Mouse (Mus musculus) heart, embryonic 10.5 days (tissue): Measurements from ENCODE around the gene Srsf2. TPM values are rescaled to one million over a fixed set of nuclear protein-coding genes. Genes with fewer than 3 reads are reported as not detected.

Source experiments
- DNase-seq: peaks from one replicate; pipeline ENCODE4 v3.0.0-alpha.2; 2017; ENCODE audit warnings: low spot score
- H3K27ac ChIP-seq: fragments of 300-500 bp; sonication (generic); 2 replicates; pipeline ENCODE4 v1.5.1; 2016; ENCODE audit warnings: mild to moderate bottlenecking
- H3K27me3 ChIP-seq: fragments of 300-500 bp; sonication (generic); 2 replicates; pipeline ENCODE4 v1.6.1; 2016; ENCODE audit warnings: mild to moderate bottlenecking; ENCODE audit not compliant: poor library complexity, insufficient read depth, severe bottlenecking
- H3K36me3 ChIP-seq: fragments of 300-500 bp; sonication (generic); 2 replicates; pipeline ENCODE4 v1.6.1; 2016; ENCODE audit warnings: mild to moderate bottlenecking, moderate library complexity
- H3K4me1 ChIP-seq: fragments of 300-500 bp; sonication (generic); 2 replicates; pipeline ENCODE4 v1.6.1; 2016; ENCODE audit warnings: mild to moderate bottlenecking
- H3K4me3 ChIP-seq: fragments of 300-500 bp; sonication (generic); 2 replicates; pipeline ENCODE4 v1.5.1; 2016; ENCODE audit warnings: mild to moderate bottlenecking, moderate library complexity
- H3K9me3 ChIP-seq: fragments of 300-500 bp; sonication (generic); 2 replicates; pipeline ENCODE4 v1.6.1; 2016; ENCODE audit warnings: mild to moderate bottlenecking, moderate library complexity
- WGBS: fragments of 180-500 bp; shearing (Covaris S2); methylation state at CpG from one replicate; pipeline ENCODE4 v1.1.7; 2016; 5-methylcytosine and 5-hydroxymethylcytosine counted together
- polyA plus RNA-seq: library from polyadenylated mRNA; unstranded; fragments of >200 nt; fragmentation: Nextera tagmentation; extraction: Ambion mirVana; gene quantifications from 2 replicates; pipeline ENCODE4 v1.2.1, GENCODE M21; 2016

Srsf2 gene
- polyA plus RNA-seq, 1 experiment from 2014 or later: 728 TPM

DNA sequence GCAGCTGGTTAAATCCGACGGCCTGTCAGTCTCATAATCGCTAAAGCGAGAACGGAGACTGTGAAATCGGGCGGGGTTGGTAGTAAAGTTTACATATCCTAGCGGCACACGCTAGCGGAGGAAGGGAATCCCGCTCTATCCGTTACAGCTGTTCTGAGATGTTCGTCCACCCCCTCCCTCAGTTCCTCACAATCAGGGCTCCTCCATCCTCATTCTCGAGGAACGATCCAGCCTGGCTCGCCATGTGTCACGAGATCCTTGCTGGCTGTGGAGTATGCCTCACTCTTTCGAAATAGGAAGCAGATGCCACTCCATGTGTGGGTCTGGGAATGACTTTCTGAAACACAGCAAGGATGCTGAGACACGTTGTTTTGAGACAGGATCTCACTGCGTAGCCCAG, 21.1 kb upstream of the Srsf2 start:
- Histone ChIP-seq H3K4me1 (peaks cover 7% of the 10 kb centered on the region; the same call in 1 of the 2 replicates), H3K9me3 (no peaks in the 10 kb centered on the region), H3K4me3 (no peak overlapping the region), H3K36me3 (peaks cover 46% of the 10 kb centered on the region), H3K27me3 (no peaks in the 10 kb centered on the region), H3K27ac (no peak overlapping the region)
- 91% methylated on average over 20 of the region's 20 CpGs for WGBS
- no peak for DNase-seq

DNA sequence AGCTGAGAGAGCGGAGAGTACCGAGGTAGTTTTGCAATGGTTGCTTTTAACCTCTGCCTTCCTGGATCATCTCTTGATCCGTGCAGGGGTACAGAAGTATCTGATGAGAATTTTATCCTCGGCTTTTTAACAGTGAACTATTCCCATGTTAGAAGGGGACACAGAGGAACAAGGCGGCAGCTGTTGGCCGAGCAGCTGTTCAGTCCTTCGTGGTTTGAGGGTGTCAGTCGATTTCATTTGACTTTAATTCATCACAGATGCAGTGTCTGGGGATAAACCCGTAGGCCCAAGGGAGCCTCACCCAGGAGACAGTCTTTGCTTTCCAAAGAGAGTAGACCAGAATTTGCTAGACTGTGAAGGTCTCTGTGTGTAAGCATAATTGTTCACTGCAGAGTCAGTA, 18.6 kb upstream of the Srsf2 start:
- H3K9me3 ChIP-seq: no peaks in the 10 kb centered on the region
- no peak for DNase-seq
- H3K4me3 ChIP-seq: no peak overlapping the region
- no peak overlapping the region for H3K27ac ChIP-seq
- 92% methylated on average over 9 of the region's 9 CpGs for WGBS
- peaks cover 11% of the 10 kb centered on the region; the same call in 1 of the 2 replicates for H3K4me1 ChIP-seq
- no peaks in the 10 kb centered on the region for H3K27me3 ChIP-seq
- peaks cover 61% of the 10 kb centered on the region for H3K36me3 ChIP-seq

DNA sequence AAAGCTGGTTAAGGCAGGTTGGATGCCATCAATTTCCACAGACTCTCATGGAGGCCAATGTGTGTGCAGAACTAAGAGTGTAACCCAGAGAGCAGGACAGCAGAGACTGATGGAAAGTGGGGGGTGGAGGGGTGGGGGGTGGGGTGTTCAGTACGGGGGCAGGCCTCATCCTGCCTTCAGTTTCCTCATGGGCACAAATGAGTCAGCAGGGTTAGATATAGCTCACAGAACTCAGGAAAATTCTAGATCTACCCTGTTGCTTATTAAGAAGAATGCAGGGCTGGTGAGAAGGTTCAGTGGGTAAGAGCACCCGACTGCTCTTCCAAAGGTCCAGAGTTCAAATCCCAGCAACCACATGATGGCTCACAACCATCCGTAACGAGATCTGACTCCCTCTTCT, 16.7 kb upstream of the Srsf2 start:
- Histone ChIP-seq H3K36me3 (peaks cover 70% of the 10 kb centered on the region), H3K4me1 (peaks cover 28% of the 10 kb centered on the region)

DNA sequence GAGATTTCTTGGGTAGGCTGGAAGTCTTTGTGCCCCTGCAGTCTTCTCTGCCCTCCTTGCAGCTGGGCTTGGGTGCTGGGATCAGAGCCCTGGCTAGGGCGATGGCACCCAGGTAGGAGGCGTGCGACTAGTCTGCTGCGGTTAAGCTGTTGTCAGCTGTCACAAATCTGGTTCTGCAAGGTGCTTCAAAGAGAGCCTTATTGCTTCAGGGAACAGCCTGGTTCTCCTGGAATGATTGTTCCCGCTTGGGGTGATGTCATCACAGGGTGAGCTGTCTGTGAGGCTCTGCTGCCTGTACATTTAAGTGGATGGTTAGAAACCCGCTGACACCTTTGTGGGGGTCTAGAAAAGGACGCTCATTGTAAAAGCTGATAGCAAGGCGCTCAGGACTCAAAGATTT, 16.3 kb upstream of the Srsf2 start:
- H3K9me3 ChIP-seq: no peaks in the 10 kb centered on the region
- WGBS: 75% methylated on average over 8 of the region's 8 CpGs
- no peak overlapping the region for H3K4me3 ChIP-seq
- no peak overlapping the region for H3K27ac ChIP-seq
- H3K36me3 ChIP-seq: peaks cover 68% of the 10 kb centered on the region
- no peak for DNase-seq
- H3K4me1 ChIP-seq: peaks cover 32% of the 10 kb centered on the region
- no peaks in the 10 kb centered on the region for H3K27me3 ChIP-seq

More for the DNA sequence above, 16.7 kb upstream of the Srsf2 start:
- WGBS: 76% methylated on average over 4 of the region's 4 CpGs
- Histone ChIP-seq H3K9me3 (no peaks in the 10 kb centered on the region), H3K27me3 (no peaks in the 10 kb centered on the region), H3K4me3 (no peak overlapping the region), H3K27ac (no peak overlapping the region)
- DNase-seq: no peak

DNA sequence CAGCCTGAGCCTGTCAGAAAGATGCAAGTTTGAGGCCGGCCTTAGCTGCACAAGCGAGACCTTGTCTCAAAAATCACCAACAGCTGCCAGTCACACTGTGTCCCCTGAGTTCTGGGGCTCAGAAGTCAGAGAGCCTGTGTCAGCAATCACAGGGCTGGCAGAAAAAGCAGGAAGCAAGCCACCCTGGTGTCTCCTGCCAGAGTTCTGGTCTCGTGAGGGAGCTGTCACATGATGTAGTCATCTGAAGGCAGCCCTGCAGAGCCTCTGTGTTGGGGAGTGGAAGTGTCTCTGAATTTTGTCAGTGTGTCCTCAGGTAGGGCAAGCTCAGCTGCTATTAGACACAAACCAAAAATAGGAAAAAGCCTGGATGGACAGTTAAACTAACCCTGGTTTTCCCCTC, 15.2 kb upstream of the Srsf2 start:
- no peak overlapping the region for H3K4me3 ChIP-seq
- peaks cover 41% of the 10 kb centered on the region for H3K4me1 ChIP-seq
- H3K9me3 ChIP-seq: no peaks in the 10 kb centered on the region
- no peaks in the 10 kb centered on the region for H3K27me3 ChIP-seq
- H3K36me3 ChIP-seq: peaks cover 67% of the 10 kb centered on the region
- no peak for DNase-seq
- 63% methylated on average over 3 of the region's 3 CpGs for WGBS
- H3K27ac ChIP-seq: peak overlapping the region; percentile 42; the same call in 1 of the 2 replicates

DNA sequence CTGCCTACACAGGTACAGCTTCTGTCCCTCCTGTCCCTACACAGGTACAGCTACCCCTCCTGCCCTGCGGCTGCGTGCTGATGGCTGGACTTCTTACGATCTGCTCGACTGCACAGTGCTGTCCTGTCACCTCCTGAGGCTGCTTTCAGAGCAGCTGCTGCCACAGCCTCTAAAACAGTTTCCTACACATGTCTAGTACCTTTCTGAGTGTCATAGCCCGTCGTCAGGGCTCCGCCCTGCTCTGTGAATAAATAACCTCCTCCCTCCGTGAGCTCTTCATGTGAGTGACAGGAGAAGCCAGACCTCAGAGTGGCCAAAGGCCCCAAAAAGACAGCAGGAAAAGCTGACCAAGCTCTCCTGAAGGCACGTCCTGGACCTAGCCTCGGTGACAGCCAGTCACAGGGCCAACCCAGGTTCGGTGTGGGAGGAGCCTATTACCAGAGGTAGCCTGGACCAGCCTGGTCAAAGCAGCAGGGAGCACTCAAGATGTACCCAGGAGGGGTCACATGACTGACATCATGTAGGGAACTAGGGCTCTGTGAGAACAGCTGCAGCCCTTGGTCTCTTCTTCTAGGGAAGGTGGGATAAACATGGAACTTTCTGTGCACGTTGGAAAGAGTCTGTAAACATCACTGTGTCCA, 13.2 kb upstream of the Srsf2 start:
- H3K36me3 ChIP-seq: peaks cover 68% of the 10 kb centered on the region
- WGBS: 75% methylated on average over 12 of the region's 12 CpGs
- DNase-seq: no peak

DNA sequence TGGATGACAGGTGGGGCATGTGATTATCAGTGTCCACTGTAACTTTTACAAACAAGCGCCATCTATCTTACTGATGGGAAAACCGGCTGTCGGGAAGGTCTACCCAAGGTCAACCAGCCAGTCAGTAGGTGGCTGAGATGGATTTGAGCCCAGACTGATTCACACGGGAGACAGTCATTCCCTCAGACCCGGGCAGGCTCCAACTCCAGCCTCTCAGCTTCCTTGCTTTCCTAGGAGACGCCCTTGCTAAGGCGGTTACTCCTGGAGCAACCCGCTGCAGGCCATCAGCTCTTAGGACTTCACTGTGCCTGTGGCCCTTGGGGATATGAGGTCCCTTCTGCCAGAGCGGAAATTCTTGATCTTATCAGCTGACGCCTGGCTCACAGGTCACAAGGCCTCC, 11.6 kb upstream of the Srsf2 start:
- H3K9me3 ChIP-seq: no peaks in the 10 kb centered on the region

More for the DNA sequence above, 13.2 kb upstream of the Srsf2 start:
- no peaks in the 10 kb centered on the region for H3K9me3 ChIP-seq
- no peaks in the 10 kb centered on the region for H3K27me3 ChIP-seq
- peaks cover 41% of the 10 kb centered on the region for H3K4me1 ChIP-seq
- no peak overlapping the region for H3K4me3 ChIP-seq
- H3K27ac ChIP-seq: no peak overlapping the region

DNA sequence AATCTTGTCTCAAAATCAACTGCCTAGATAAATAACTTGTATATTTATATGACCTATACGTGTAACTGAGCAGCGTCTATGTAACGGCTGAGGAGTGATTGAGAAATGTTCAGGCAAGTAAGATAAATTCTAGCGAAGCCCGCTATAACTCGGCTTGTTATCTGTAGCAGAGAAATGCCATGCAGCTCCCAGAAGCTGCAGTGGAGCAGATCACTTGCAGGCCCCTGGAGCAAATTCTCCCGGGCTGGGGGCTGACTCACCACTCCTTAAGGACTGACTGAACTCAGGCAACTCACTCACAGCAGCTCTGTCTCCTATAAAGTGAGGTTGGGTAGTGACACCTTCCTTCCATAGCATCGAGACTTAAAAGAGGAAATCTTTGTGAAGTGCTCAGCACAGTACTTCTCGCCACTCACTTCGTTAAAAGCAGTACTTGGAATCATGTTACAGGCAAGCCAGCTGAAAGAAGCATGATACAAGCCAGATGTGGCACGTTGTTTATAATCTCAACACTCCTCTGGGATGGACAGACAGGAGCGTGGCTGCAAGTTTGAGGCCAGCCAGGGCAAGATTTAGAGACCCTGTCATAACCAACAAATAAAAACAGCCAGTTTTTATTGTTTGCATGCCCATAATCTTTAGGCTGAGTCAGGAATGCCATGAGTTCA, 4.4 kb upstream of the Srsf2 start:
- Histone ChIP-seq H3K4me3 (no peak overlapping the region), H3K4me1 (peaks cover 19% of the 10 kb centered on the region), H3K27ac (0 out of 2 replicates have a peak overlapping the region, but pooled peaks have one; percentile 52), H3K36me3 (peaks cover 41% of the 10 kb centered on the region), H3K27me3 (no peaks in the 10 kb centered on the region), H3K9me3 (no peaks in the 10 kb centered on the region)
- WGBS: 32% methylated on average over 12 of the region's 12 CpGs
- no peak for DNase-seq

More for the DNA sequence above, 11.6 kb upstream of the Srsf2 start:
- DNase-seq: peak; percentile 78
- Histone ChIP-seq H3K27me3 (no peaks in the 10 kb centered on the region), H3K27ac (peak overlapping the region; percentile 79), H3K4me3 (no peak overlapping the region), H3K36me3 (peaks cover 77% of the 10 kb centered on the region), H3K4me1 (peaks cover 39% of the 10 kb centered on the region)
- WGBS: 28% methylated on average over 10 of the region's 10 CpGs

DNA sequence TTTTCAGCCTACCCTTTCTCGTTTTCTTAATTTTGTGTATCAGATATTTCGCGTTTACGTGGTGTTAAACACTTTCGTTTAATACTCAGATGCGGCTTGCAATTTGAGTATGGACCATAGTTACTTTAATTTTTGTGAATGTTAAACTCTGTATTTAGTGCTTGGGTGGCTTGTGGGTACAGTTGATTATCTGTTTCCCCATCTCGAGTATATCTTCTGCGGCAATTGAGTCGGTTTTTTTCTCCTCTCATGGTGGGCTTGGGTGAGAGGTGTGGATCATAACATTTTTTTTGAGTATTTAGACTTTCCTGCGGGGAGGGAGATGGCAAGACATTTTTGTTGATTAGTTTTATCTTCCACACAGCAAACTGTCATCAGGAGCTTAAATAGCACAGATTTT, 1.4 kb upstream of the Srsf2 start:
- Histone ChIP-seq H3K27me3 (no peaks in the 10 kb centered on the region), H3K27ac (peak overlapping the region; percentile 99; the same call in 1 of the 2 replicates)

DNA sequence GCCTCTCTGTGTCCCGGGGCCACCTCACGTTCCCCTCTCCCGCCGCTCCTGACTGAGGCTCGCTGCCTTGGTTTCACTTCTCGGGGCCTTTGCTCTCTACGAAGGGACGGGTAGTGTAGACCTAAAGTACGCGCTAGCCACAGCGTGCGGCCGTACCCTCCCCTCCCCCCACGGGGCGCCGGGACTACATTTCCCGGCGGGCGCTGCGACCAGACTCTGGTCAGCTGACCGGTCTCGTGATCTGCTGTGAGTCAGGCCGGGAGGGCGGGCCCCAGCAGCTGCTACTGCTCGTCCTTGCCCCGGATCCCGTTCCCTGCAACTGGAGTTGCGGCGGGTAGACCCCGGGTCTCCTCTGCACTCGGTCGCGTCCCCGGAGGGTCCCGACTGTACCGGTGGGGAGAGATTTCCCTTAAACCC, 626 bp upstream of the Srsf2 start:
- DNase-seq: peak; percentile 98
- Histone ChIP-seq H3K27ac (peak overlapping the region; percentile 99), H3K4me1 (peaks cover 19% of the 10 kb centered on the region)

More for the DNA sequence above, 1.4 kb upstream of the Srsf2 start:
- no peak for DNase-seq
- WGBS: 33% methylated on average over 10 of the region's 10 CpGs
- H3K4me3 ChIP-seq: peak overlapping the region; percentile 98
- no peaks in the 10 kb centered on the region for H3K9me3 ChIP-seq
- peaks cover 19% of the 10 kb centered on the region for H3K4me1 ChIP-seq
- H3K36me3 ChIP-seq: peaks cover 39% of the 10 kb centered on the region

DNA sequence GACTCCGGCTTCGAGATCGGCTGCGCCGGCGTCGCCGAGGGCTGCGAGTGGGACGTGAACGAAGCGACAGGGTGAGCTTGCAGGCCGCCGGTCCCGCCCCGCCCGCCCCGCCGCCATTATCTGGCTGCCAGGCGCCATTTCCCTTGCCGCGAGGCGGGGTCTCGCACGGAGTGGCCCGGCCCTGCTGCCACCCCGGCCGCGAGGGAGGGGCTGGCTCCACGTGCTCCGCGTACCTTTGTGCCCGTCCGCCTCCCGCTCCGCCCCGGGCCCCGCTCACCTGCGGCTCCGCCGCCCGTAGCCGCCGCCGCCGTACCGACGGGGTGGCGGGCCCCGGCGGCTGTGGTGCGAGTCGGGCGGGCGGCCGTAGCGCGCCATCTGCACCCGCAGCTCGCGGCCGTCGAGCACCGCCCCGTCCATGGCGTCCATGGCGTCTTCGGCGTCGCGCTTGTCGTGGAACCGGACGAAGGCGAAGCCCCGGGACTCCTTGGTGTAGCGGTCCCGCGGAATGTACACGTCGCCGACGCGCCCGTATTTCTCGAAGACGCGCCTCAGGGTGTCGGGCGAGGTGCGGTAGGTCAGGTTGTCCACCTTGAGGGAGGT, 503 bp downstream of the Srsf2 start, which contains the start of gene Mfsd11:
TSS of gene Mfsd11 (plus strand) at position 150 of the 600 bp plus-strand sequence.
- no peaks in the 10 kb centered on the region for H3K9me3 ChIP-seq
- peaks cover 46% of the 10 kb centered on the region for H3K36me3 ChIP-seq
- no peaks in the 10 kb centered on the region for H3K27me3 ChIP-seq
- peak; percentile 91 for DNase-seq
- under 1% methylated on average over 86 of the region's 91 CpGs for WGBS
- H3K27ac ChIP-seq: peak within 1 kb of the TSS; percentile 99
- H3K4me1 ChIP-seq: peaks cover 18% of the 10 kb centered on the region
- H3K4me3 ChIP-seq: peak within 1 kb of the TSS; percentile 98

More for the DNA sequence above, 626 bp upstream of the Srsf2 start:
- WGBS: under 1% methylated on average over 36 of the region's 36 CpGs
- Histone ChIP-seq H3K36me3 (peaks cover 40% of the 10 kb centered on the region), H3K27me3 (no peaks in the 10 kb centered on the region), H3K9me3 (no peaks in the 10 kb centered on the region), H3K4me3 (peak overlapping the region; percentile 98)

DNA sequence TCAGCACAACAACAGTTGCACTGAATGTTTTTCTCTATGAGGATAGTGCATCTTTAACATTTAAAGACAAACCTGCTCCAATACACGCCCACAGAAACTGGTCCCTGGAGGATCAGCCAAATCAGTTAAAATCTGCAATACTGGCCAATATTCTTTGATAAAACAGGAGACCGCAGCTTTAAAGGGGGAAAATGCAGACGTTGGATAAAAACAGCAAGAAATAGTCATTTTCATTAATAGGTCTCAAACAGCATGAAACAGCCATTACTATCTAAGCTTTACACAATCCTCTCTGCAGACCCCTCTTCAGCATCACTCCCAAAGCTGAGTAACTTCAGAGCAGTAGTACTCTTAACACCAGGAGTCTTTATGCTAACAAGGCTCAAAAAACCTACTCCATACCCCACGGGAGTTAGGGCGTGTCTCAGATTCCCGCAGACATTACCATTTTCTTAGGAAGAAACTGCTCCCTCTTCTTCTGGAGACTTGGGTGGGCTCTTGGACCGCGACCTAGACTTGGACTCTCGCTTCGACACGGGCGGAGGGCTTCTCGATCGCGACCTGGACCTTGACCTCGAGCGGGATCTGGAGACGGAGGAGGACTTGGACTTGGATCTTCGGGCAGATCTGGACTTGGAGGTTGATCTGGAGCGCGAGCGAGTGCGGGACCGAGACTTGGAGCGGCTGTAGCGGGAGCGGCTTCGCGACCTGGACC, 1.2 kb downstream of the Srsf2 start:
- Histone ChIP-seq H3K36me3 (peaks cover 50% of the 10 kb centered on the region), H3K27me3 (no peaks in the 10 kb centered on the region), H3K4me1 (peaks cover 11% of the 10 kb centered on the region), H3K9me3 (no peaks in the 10 kb centered on the region), H3K27ac (peak overlapping the region; percentile 99), H3K4me3 (peak overlapping the region; percentile 98)
- no peak for DNase-seq
- WGBS: 1% methylated on average over 29 of the region's 29 CpGs
